Mouse (Mus musculus) embryonic fibroblast, embryonic 13.5 days (primary cell): ENCODE data around the gene Polr2l.

Experiments
- CTCF ChIP-seq: IDR thresholded peaks from 2 replicates; pipeline ENCODE4 v1.5.1; 2011; ENCODE audit warnings: mild to moderate bottlenecking, control low read depth, low read length, moderate library complexity, borderline replicate concordance; ENCODE audit not compliant: insufficient read depth
- POLR2A ChIP-seq: IDR thresholded peaks from 2 replicates; pipeline ENCODE4 v1.6.1; 2011; ENCODE audit warnings: low read depth, mild to moderate bottlenecking, control low read depth, low read length, moderate library complexity

DNA sequence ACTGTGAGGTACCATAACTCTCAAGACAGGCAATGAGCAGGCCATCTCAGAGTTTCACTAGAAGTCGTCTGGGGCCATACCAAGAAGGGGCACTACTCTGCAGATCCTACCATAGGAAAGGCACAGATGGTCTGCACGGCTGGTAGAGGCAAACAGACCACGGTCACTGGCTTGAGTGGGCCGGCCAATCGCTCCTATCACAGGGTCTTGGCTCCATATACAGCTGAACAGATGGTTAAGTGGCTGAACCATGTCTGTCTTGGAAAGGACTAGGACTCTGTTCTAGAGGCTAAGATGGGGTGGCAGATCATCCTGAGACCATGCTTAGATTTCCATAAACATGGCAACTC lies 27.6 kb upstream of the Polr2l start:
- TF ChIP-seq POLR2A (no peak), CTCF (no peak)
